Mouse (Mus musculus): Measurements from ENCODE around the gene Sos2.

Gene Sos2

DNA sequence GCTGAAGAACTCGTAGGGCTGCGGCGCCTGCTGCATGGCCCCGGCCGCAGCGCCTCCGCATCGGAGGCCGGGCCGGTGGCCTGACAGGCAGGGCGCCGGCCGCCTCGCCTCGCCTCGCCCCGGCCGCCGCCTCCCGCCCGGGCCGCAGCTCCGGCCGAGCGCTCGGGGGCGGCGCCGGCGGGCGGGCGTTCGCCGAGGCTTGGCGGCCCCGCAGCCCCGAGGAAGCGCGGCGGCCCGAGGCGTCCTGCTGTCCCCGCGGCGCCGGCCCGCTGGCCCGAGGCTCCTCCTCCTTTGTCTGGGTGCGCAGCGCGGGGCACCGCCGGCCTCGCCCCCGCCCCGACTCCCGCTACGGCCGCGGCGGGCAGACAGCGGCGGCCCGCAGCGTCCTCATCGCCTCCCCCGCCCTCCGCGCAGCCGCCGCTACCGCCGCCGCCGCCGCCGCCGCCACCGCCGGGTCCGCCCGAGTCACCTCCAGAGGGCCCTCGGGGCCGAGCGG is at the start of gene Sos2:
Gene Sos2 (minus strand): TSS at position 287 of the 496 bp plus-strand sequence.
- peak; percentile 72 for DNase-seq (ENCODE audit: low spot score)

DNA sequence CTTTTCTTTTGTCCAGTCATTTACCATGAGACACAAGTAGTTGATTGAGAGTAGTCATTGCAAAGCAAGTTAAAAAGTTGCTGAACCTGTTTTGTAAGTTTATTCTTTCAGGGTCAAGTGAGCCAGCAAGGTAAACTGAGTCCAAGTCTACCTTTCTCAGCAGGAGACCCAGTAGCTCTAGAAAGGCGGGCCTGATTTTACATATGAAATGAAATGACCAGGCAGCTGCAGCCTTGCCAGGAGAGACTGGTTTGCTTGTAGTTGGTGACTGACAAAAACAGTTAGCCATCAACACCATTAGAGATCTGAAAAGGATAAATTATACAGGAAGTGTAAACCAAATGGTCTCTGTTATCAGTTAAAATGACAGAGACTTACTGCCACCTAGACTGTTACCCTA is 48.7 kb upstream of the Sos2 start:
- DNase-seq (ENCODE audit: low spot score), result no peak

DNA sequence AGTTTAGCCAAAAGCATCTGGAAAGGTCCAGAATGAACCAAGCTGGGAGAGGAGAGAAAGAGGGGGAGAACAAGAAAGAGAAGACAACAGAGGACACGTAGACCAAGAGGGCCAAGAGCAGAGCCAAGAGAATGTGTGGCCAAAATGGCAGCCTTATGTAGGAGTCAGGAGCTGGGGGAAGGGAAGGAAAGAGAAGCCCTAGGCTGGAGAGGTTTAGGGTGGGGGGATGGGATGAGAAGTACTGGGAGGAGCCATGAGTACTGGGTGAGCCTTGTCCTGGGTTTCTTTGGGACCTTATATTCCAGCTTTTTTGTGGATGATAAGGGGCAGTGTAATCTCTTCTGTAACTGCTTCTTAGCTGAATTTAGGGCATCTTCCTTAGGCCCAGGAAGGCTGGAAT is 47.6 kb upstream of the Sos2 start:
- DNase-seq (ENCODE audit: low spot score), result no peak

DNA sequence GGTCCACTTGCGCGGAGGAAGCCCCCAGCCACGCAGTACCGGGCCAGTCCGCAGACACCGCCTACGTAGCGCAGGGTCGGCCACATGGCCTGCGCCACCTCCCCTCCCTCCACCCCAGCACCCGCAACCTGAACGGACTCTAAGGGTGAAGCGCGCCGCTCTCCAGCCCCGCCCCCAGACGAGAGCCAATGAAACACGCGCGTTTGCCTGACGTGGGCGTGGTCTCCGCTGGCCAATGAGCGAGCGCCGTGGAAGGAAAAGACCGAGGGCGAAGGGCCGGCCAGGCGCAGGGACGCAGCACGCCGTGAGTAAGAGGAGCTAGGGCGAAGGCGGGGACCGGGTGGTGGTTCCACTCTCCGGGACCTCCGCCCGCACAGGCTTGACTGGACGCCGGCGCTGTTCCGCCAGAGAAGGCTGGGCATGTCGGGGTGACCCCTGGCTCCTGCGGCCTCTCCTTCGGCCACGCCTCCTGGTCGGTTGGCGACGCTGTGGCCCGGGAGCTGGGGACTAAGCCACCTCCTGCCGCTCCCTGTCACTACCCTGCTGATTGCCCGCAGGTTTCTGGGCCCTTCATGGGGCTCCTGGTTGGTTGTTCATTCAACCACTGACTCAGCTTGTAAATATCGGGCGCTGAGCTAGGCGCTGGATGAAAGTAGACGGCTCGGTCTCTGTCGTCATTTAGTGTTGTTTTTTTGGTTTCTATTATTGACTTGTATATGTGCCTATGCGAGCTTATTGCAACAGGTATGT is 43.2 kb upstream of the Sos2 start, which contains the start of the genes L2hgdh and Atp5s:
Gene L2hgdh (minus strand): TSS at position 163 of the 750 bp plus-strand sequence.
Gene Atp5s (plus strand): TSS at position 240 of the 750 bp plus-strand sequence.
- DNase-seq (ENCODE audit: low spot score), result peak; percentile 98

DNA sequence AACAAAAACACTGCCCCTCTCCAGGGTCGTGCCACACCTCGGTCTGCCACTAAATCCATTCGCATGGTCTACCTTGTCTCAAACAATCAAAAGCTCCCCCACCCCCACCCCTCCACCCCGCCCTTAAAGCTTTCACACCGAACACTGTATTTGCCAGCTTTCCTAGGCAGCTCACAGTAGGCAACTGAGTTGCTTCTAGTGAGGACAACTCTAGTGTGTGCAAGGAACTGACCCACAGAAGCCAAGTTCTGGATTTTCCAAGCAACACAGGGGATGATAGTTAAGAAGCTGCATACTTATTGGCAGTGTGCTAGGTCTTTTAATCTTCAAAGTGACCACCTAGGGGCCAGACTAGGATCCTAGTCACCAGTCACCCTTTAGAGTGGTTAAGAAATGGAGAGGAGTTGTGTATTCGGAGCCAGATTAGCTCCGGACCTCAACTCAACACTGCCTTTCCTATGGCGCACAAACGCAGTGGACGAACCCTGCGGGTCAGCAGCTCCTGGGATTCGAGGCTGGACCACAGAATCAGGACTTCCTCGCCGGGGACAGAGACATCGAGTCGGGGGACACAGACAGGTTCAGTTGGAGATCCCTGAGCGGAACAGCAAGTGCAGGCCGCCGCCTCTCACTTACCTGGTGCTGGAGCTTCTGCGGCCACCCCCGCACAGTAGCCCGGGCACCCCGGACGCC is 42.5 kb upstream of the Sos2 start:
- DNase-seq (ENCODE audit: low spot score), result no peak

DNA sequence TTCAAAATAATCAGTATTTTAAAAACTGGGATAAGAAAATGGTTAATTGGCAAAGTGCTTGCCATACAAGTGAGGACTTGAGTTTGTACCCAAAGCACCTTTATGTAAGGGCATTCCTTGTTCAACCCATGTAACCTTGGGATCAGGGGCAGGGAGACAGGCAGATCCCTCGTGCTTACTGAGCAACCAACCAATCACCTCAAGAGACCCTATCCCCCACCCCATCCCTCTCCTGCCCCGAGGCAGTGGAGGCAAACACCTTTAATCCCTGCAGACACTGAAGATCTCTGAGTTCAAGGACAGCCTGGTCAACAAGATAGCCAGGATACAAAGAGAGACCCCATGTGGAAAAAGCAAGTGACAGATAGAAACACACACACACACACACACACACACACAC is 41.7 kb upstream of the Sos2 start:
- DNase-seq (ENCODE audit: low spot score), result no peak

DNA sequence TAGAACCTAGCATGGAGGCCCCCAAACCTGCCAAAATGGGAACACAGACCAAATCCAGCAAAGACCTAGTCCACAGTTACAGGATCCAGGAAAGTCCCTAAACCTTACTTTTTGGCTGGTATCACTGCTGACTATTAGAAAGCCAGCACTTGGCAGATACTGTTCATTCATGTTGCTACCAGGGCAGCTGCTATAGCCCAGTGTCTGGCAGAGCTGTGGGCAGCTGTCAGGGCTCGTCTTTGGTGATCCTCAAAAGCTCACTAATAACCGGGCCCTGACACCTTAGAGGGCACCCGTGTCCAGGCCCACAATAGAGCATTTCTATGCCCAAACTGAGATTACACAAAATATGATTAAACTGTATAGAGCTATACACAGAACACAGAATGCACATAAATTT is 41.2 kb upstream of the Sos2 start:
- no peak for DNase-seq (ENCODE audit: low spot score)

DNA sequence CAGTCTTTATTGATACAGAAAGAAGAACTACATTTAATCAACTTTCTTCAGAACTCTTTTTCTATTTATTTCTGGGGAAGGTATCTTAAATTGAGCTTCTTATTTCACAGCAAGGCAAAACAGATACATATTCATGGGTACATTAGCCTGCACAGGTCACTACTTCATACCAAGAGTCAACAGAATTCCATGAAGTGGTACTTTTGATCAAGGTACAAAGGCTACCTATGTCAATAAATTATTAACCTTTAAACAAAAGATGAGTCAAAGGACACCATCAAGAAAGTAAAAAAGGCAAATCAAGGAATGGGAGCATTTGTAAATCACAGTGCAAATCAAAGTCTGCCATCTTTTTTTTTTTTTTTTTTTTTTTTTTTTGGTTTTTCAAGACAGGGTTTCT is 32.0 kb upstream of the Sos2 start:
- DNase-seq (ENCODE audit: low spot score), result no peak

DNA sequence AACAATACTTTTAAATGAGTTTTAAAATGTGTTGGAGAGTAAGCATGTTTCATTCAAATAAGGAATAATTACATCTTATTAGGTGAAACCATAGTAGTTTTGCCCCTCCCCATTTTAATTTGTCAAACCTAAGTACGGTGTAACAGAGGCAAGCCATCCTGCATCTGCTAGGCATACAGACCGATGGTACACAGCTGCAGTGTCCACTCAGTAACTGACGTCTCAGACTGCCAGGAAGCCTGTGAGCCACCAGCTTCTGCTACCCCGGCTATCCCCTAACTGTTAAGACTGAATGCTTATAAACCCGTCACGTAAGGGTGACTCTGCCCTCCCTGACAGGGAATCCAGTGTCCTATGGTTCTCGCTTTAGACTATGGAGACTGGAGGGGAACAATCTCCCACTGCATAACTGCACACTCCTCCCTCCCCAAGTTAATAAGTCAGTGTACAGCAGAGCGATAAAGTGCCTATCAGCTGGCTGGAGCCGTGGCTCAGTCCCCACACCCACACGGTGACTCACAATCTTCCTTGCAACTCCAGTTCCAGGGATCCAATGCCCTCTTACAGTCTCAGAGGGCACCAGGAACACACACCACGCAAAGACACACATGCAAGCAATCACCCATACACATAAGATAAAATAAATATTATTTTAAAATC is 23.3 kb upstream of the Sos2 start:
- DNase-seq (ENCODE audit: low spot score), result no peak

DNA sequence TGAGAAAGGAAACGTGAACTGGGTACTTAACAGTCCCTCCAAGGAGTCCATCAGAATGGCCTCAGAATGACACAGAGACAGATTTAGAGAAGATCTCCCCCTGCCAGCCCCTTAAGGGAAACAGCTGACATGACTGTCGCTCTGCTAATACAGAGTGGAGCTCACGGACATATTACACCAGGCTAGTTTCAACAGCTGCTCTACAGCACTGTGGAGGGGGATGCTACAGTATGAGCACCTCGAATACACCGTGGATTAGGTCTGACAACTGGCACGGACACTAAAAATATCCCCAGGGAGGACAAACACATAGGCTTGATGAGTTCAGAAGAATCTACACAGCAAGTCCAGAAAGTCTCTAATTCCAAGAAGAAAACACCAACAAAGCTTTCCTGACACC is 16.7 kb upstream of the Sos2 start:
- no peak for DNase-seq (ENCODE audit: low spot score)

DNA sequence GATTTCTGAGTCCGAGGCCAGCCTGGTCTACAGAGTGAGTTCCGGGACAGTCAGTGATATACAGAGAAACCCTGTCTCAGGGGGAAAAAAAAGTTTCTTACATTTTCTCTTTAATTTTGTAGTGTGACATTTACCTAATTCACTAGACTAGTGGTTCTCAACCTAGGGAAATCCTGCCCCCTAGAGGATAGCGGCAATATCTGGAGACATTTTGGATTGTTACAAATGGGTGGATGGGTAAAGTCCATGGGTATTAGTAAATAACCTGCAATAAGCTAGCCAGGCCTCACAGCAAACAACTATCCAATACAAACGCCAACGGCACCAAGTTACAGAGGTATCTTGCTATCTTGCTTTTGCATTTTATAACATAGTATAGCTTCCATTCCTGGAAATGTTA is 15.1 kb upstream of the Sos2 start:
- DNase-seq (ENCODE audit: low spot score), result peak; percentile 58

DNA sequence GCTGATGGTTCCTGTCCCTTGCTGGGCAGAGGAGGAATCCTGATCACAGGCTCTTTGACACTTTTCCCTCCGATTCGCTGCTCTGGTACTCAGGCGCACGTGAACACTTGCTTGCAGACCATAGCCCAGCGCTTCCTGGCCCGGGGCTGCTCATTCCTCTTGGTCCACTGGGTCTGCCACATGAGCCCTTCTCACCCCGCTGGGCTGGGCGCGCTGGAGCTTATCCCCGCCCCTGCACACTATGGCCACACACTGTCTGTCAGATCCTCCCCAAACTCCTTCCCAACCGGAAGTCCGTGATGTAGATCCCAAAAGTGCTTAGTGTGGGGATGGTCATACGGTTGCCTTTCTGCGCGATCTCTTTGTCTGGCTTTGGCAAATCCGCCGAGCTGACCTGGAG is 11.8 kb upstream of the Sos2 start:
- no peak for DNase-seq (ENCODE audit: low spot score)

DNA sequence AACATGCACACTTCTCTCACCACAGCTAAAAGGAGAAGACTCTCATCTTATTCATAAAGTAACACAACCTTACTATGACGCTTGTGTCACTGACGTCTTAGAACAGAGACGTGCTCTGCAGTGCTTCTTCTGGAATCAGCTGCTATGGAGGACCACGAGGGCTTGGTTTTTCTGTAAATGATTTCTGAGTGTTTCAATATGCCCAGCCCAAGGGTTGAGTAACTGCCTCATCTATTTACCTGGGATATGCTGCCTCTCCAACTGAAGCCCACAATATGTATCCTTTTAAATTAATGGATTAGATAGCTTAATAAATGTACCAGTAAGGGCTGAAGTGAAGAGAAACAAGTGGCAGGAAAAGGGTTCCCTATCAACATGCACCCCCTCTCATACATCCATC is 9.1 kb upstream of the Sos2 start:
- no peak for DNase-seq (ENCODE audit: low spot score)

DNA sequence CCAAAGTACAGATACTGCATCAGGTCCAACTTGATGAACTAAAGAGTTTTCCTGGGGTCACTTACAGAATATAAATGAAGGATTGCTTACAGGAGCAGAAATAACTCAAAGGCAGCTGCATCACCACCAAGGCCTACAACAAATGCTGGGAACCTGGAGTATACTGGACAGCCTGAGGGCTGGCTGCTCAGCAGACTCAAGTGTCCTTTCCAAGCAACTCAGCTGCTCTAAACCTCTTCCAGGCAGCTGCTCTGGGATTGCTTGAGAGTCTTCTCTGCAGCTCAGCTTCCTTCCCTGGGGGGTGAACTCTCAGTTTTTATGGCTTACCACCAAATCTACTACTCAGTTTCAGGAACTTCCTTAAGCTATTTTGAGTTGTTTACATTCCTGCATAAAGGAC is 7.4 kb upstream of the Sos2 start:
- DNase-seq (ENCODE audit: low spot score), result no peak

DNA sequence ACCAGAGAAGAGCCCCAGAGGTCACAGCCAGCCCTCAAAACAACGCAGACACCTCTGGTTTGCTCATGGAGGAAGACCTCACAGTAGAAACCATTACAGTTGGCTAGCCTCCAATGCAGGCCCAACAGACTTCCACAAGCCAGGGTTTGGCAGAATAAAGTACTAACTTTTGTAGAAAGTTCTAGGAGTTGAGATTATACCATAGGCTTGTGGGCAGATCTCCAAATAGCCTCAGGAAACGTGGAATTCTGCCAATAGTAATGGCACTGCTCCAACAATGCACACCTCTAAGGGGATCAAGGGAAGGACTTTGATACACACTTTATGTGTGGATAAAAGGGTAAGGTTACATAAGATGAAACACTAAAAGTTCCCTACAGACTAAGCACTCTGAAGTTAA is 6.7 kb upstream of the Sos2 start:
- no peak for DNase-seq (ENCODE audit: low spot score)

DNA sequence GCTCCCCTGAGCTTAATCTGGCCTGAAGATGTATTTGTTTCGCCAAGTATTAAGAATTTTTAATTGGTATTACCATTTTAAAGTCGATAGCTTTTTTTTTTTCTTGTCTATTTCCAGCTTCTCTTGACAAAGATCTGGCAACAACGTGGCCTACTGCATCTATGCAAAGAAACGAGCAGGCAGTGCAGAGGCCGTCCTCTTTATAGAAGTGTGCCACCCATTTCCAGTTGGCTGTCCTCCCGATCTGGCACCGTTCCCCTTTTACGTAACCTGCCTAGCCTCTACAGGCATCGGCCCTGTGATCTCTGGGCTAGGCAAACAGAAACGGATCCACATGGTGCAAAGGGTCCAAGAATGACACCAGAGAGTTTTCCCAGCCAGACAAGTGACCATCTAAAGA is 1.9 kb upstream of the Sos2 start:
- DNase-seq (ENCODE audit: low spot score), result peak; percentile 77

DNA sequence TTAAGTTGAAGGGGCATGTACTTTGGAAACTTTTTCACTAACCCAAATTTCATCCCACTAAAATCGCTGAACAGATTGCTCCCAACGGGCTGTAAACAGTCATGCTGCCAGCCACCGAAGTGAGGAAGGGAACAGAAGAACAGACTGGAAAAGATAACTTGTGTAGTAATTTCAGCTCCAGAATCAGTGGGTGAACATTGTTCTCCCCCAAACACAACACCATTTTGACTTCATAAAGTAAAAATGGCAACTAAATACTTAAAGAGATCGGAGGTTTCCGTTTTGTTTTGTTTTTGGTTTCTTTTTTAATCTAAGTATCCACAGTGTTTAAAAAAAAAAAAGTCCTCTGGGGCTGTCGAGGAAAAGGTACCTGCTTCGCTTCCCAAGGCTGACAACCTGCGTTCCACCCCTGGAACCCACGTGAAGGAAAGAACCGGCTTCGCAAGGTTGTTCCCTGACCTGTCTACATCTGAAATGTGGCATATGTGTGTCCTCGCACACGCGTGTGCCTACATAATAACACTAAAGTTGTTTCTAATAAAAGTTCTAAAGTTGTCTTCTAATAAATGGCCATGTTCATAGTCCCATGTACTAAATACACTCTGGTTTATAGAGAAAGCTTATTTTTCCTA is 1.3 kb upstream of the Sos2 start:
- no peak for DNase-seq (ENCODE audit: low spot score)

DNA sequence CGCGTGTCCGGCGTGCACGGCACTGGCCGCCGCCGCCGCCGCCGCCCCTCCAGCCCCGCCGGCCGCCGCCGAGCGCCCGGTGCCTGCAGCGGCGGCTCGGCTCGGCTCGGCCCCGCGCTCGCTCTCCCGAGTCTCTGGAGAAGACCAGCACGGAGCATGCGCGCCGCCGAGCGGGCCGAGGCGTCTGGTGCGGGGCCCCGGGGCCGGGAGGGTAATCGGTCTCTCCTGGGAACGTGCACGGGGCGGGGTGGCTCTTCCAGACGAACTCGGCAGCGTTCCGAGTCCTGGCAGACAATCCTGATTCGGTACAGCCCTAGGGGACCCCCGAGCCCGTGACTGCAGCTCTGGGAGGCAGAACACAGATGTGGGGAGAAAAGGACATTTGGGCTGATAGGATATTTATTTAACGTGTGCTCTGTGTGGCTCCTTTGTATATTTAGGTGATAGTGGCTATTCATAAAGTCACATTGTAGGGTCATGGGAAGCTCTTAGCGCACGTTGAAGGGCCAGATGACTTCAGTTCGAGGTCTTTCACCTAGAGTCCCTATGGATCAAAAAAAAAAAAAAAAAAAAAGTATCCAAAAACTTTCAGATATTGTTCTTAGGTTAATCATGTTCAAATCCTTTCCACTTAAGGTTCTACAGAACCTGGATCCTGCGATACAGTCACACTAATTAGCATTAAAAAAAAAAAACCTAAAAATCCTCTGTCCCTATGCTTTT is 574 bp upstream of the Sos2 start:
- peak; percentile 90 for DNase-seq (ENCODE audit: low spot score)

DNA sequence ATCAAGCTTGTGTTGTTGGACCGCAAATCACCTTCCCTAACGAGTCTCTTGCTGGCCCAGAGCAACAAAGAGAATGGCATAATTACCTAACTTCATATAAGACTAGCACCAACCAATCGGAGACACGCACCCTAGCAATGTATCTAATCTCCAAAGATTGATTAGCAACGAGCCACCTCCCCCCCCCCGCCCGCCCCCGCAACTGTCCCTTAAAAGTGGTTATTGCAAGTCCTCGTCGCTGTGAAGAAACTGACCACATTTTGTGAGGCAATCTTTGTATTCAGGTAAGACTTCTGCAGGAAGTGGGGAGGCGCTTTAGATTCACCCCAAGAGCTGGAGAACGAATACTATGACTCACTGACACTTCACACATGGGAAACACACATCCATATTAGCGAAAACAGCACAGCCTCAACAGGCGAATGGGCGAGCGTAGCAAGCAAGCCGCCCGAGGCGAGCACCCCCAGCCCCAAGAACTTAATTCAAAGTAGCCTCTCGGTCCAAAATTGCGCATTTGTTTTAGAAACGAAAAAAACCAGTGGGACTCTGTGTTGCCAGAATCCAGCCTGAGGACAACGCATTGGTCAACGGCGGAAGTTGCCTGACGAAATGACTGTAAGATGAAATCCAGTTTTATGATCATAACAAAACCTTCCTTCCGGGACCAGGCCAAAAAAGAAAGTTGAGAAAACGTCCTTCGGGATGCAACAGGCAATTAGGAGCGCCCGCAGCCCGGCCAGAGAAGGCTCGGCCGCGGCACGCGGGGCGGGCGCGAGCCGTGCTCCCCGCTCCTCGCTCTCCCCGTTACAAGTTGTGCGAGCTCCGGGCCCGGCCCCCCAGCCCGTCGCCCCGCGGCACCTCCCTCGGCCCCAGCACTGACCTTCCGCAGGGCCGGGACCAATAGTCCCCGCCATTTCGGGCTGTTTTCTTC is 752 bp downstream of the Sos2 start:
- peak; percentile 62 for DNase-seq (ENCODE audit: low spot score)

DNA sequence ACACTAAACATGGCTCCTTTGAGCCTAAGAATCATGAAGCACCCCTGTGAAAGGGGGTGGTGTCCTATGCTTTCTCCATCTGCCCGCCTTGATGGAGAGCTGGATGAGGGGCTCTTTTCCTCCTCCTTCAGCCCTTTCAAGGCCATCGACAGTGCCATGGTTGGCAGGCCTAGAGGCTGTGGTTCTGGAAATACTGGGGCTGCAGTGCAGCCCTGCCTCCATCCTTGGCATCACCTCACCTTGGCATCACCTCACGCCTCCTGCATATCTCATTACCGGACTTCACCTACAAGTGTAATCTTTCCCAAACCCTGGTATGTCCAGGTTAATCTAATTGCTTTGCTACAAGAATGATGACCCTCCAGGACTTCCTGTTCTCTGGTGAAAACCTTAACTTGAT is 5.5 kb downstream of the Sos2 start:
- no peak for DNase-seq (ENCODE audit: low spot score)

Data from testis, postnatal 10 days (tissue).